Mouse (Mus musculus): Measurements from ENCODE around the gene Pebp1. TPM values are rescaled to one million over a fixed set of nuclear protein-coding genes. Genes with fewer than 3 reads are reported as not detected.
A peak's percentile ranks its signal among the peaks of the same experiment; 100 is the strongest.

Gene Pebp1
- polyA plus RNA-seq, 1 experiment from 2014 or later = 1,041 TPM

- 96% methylated on average over 10 of the region's 10 CpGs for WGBS
- Histone ChIP-seq H3K9ac (replicated peaks; ENCODE audit: low read length) (no peak overlapping the region), H3K4me3 (replicated peaks; ENCODE audit: low read depth, low read length) (no peak overlapping the region), H3K36me3 (ENCODE audit: control insufficient read depth, insufficient read depth, low read length) (peaks cover 47% of the 10 kb centered on the region), H3K27me3 (ENCODE audit: control insufficient read depth, insufficient read depth, low read length) (no peaks in the 10 kb centered on the region), H3K4me2 (ENCODE audit: low read length) (no peak overlapping the region), H3K9me3 (ENCODE audit: control insufficient read depth, low read length) (no peaks in the 10 kb centered on the region), H3K27ac (replicated peaks; ENCODE audit: low read depth, low read length) (no peak overlapping the region), H3K4me1 (ENCODE audit: control insufficient read depth, insufficient read depth, low read length) (peaks cover 10% of the 10 kb centered on the region)
- ATAC-seq (ENCODE audit: low FRiP score, low TSS enrichment) (no peak), DNase-seq (no peak)
Observed at GRCm38 (mm10) chr5:117281536-117281935, 5.9 kb downstream of the Pebp1 start.

- DNase-seq = no peak
- Histone ChIP-seq H3K36me3 (ENCODE audit: control insufficient read depth, insufficient read depth, low read length) (peaks cover 39% of the 10 kb centered on the region), H3K9me3 (ENCODE audit: control insufficient read depth, low read length) (no peaks in the 10 kb centered on the region), H3K4me2 (ENCODE audit: low read length) (no peak overlapping the region), H3K27ac (replicated peaks; ENCODE audit: low read depth, low read length) (no peak overlapping the region), H3K4me3 (replicated peaks; ENCODE audit: low read depth, low read length) (no peak overlapping the region), H3K27me3 (ENCODE audit: control insufficient read depth, insufficient read depth, low read length) (no peaks in the 10 kb centered on the region), H3K4me1 (ENCODE audit: control insufficient read depth, insufficient read depth, low read length) (no peaks in the 10 kb centered on the region), H3K9ac (replicated peaks; ENCODE audit: low read length) (no peak overlapping the region)
- ATAC-seq (ENCODE audit: low FRiP score, low TSS enrichment) = no peak
- WGBS = 84% methylated on average over 4 of the region's 4 CpGs
Observed at GRCm38 (mm10) chr5:117279669-117280050, 7.8 kb downstream of the Pebp1 start.

- no peak overlapping the region for H3K27ac ChIP-seq (replicated peaks; ENCODE audit: low read depth, low read length)
- H3K9ac ChIP-seq (replicated peaks; ENCODE audit: low read length) = no peak overlapping the region
- 95% methylated on average over 15 of the region's 15 CpGs for WGBS
- H3K9me3 ChIP-seq (ENCODE audit: control insufficient read depth, low read length) = no peaks in the 10 kb centered on the region
- ATAC-seq (ENCODE audit: low FRiP score, low TSS enrichment) = no peak
- H3K36me3 ChIP-seq (ENCODE audit: control insufficient read depth, insufficient read depth, low read length) = peaks cover 33% of the 10 kb centered on the region
- no peak overlapping the region for H3K4me3 ChIP-seq (replicated peaks; ENCODE audit: low read depth, low read length)
- H3K4me1 ChIP-seq (ENCODE audit: control insufficient read depth, insufficient read depth, low read length) = no peaks in the 10 kb centered on the region
- no peaks in the 10 kb centered on the region for H3K27me3 ChIP-seq (ENCODE audit: control insufficient read depth, insufficient read depth, low read length)
- no peak overlapping the region for H3K4me2 ChIP-seq (ENCODE audit: low read length)
- no peak for DNase-seq
Observed at GRCm38 (mm10) chr5:117278809-117279668, 8.4 kb downstream of the Pebp1 start.

GRCm38 (mm10) chr5:117277784-117278183 is 9.6 kb downstream of the Pebp1 start:
- no peak overlapping the region for H3K4me3 ChIP-seq (replicated peaks; ENCODE audit: low read depth, low read length)
- no peak for ATAC-seq (ENCODE audit: low FRiP score, low TSS enrichment)
- H3K9me3 ChIP-seq (ENCODE audit: control insufficient read depth, low read length) = no peaks in the 10 kb centered on the region
- H3K27ac ChIP-seq (replicated peaks; ENCODE audit: low read depth, low read length) = no peak overlapping the region
- no peak overlapping the region for H3K9ac ChIP-seq (replicated peaks; ENCODE audit: low read length)
- H3K4me1 ChIP-seq (ENCODE audit: control insufficient read depth, insufficient read depth, low read length) = no peaks in the 10 kb centered on the region
- no peak overlapping the region for H3K4me2 ChIP-seq (ENCODE audit: low read length)
- no peaks in the 10 kb centered on the region for H3K27me3 ChIP-seq (ENCODE audit: control insufficient read depth, insufficient read depth, low read length)
- no peak for DNase-seq
- 98% methylated on average over 6 of the region's 6 CpGs for WGBS
- peaks cover 28% of the 10 kb centered on the region for H3K36me3 ChIP-seq (ENCODE audit: control insufficient read depth, insufficient read depth, low read length)

- Histone ChIP-seq H3K9ac (replicated peaks; ENCODE audit: low read length) (no peak overlapping the region), H3K4me2 (ENCODE audit: low read length) (no peak overlapping the region), H3K4me3 (replicated peaks; ENCODE audit: low read depth, low read length) (no peak overlapping the region), H3K36me3 (ENCODE audit: control insufficient read depth, insufficient read depth, low read length) (peaks cover 15% of the 10 kb centered on the region), H3K27ac (replicated peaks; ENCODE audit: low read depth, low read length) (no peak overlapping the region), H3K27me3 (ENCODE audit: control insufficient read depth, insufficient read depth, low read length) (no peaks in the 10 kb centered on the region), H3K9me3 (ENCODE audit: control insufficient read depth, low read length) (no peaks in the 10 kb centered on the region), H3K4me1 (ENCODE audit: control insufficient read depth, insufficient read depth, low read length) (no peaks in the 10 kb centered on the region)
- ATAC-seq (ENCODE audit: low FRiP score, low TSS enrichment) = no peak
- 69% methylated on average over 5 of the region's 5 CpGs for whole genome bisulfite sequencing
- DNase-seq = peak; percentile 45
Observed at GRCm38 (mm10) chr5:117274817-117275216, 12.6 kb downstream of the Pebp1 start.

- no peak overlapping the region for H3K9ac ChIP-seq (replicated peaks; ENCODE audit: low read length)
- DNase-seq (no peak), ATAC-seq (ENCODE audit: low FRiP score, low TSS enrichment) (no peak)
- WGBS = 92% methylated on average over 14 of the region's 14 CpGs
- no peaks in the 10 kb centered on the region for H3K9me3 ChIP-seq (ENCODE audit: control insufficient read depth, low read length)
- H3K4me2 ChIP-seq (ENCODE audit: low read length) = no peak overlapping the region
- no peaks in the 10 kb centered on the region for H3K27me3 ChIP-seq (ENCODE audit: control insufficient read depth, insufficient read depth, low read length)
- no peak overlapping the region for H3K4me3 ChIP-seq (replicated peaks; ENCODE audit: low read depth, low read length)
- H3K36me3 ChIP-seq (ENCODE audit: control insufficient read depth, insufficient read depth, low read length) = peaks cover 23% of the 10 kb centered on the region
- no peak overlapping the region for H3K27ac ChIP-seq (replicated peaks; ENCODE audit: low read depth, low read length)
- H3K4me1 ChIP-seq (ENCODE audit: control insufficient read depth, insufficient read depth, low read length) = no peaks in the 10 kb centered on the region
Observed at GRCm38 (mm10) chr5:117271945-117272344, 15.5 kb downstream of the Pebp1 start.

- H3K36me3 ChIP-seq (ENCODE audit: control insufficient read depth, insufficient read depth, low read length) = peaks cover 45% of the 10 kb centered on the region
- no peak for ATAC-seq (ENCODE audit: low FRiP score, low TSS enrichment)
Observed at GRCm38 (mm10) chr5:117269395-117269794, 18.0 kb downstream of the Pebp1 start.

GRCm38 (mm10) chr5:117268749-117269148 is 18.7 kb downstream of the Pebp1 start:
- Histone ChIP-seq H3K9me3 (ENCODE audit: control insufficient read depth, low read length) (no peaks in the 10 kb centered on the region), H3K9ac (replicated peaks; ENCODE audit: low read length) (no peak overlapping the region), H3K27ac (replicated peaks; ENCODE audit: low read depth, low read length) (no peak overlapping the region), H3K4me2 (ENCODE audit: low read length) (no peak overlapping the region), H3K27me3 (ENCODE audit: control insufficient read depth, insufficient read depth, low read length) (no peaks in the 10 kb centered on the region), H3K36me3 (ENCODE audit: control insufficient read depth, insufficient read depth, low read length) (peaks cover 50% of the 10 kb centered on the region), H3K4me3 (replicated peaks; ENCODE audit: low read depth, low read length) (no peak overlapping the region), H3K4me1 (ENCODE audit: control insufficient read depth, insufficient read depth, low read length) (no peaks in the 10 kb centered on the region)
- no peak for DNase-seq
- ATAC-seq (ENCODE audit: low FRiP score, low TSS enrichment) = no peak
- WGBS = 38% methylated on average over 5 of the region's 5 CpGs

More at GRCm38 (mm10) chr5:117269395-117269794, 18.0 kb downstream of the Pebp1 start:
- H3K9me3 ChIP-seq (ENCODE audit: control insufficient read depth, low read length) = no peaks in the 10 kb centered on the region
- WGBS = 94% methylated on average over 12 of the region's 12 CpGs
- DNase-seq = no peak
- no peak overlapping the region for H3K4me3 ChIP-seq (replicated peaks; ENCODE audit: low read depth, low read length)
- H3K4me1 ChIP-seq (ENCODE audit: control insufficient read depth, insufficient read depth, low read length) = no peaks in the 10 kb centered on the region
- no peak overlapping the region for H3K27ac ChIP-seq (replicated peaks; ENCODE audit: low read depth, low read length)
- no peak overlapping the region for H3K9ac ChIP-seq (replicated peaks; ENCODE audit: low read length)
- no peak overlapping the region for H3K4me2 ChIP-seq (ENCODE audit: low read length)
- no peaks in the 10 kb centered on the region for H3K27me3 ChIP-seq (ENCODE audit: control insufficient read depth, insufficient read depth, low read length)

- DNase-seq = no peak
- no peak for ATAC-seq (ENCODE audit: low FRiP score, low TSS enrichment)
- H3K4me1 ChIP-seq (ENCODE audit: control insufficient read depth, insufficient read depth, low read length) = no peaks in the 10 kb centered on the region
- H3K36me3 ChIP-seq (ENCODE audit: control insufficient read depth, insufficient read depth, low read length) = peaks cover 56% of the 10 kb centered on the region
- H3K27me3 ChIP-seq (ENCODE audit: control insufficient read depth, insufficient read depth, low read length) = no peaks in the 10 kb centered on the region
- 80% methylated on average over 14 of the region's 14 CpGs for WGBS
- no peak overlapping the region for H3K4me2 ChIP-seq (ENCODE audit: low read length)
- H3K9ac ChIP-seq (replicated peaks; ENCODE audit: low read length) = no peak overlapping the region
- no peak overlapping the region for H3K4me3 ChIP-seq (replicated peaks; ENCODE audit: low read depth, low read length)
- no peaks in the 10 kb centered on the region for H3K9me3 ChIP-seq (ENCODE audit: control insufficient read depth, low read length)
- no peak overlapping the region for H3K27ac ChIP-seq (replicated peaks; ENCODE audit: low read depth, low read length)
Observed at GRCm38 (mm10) chr5:117267913-117268312, 19.5 kb downstream of the Pebp1 start.

Data from midbrain, embryonic 14.5 days (tissue).